Mouse (Mus musculus) heart, postnatal 0 days (tissue): ENCODE measurements around the gene 4931414P19Rik. TPM values are rescaled to one million over a fixed set of nuclear protein-coding genes. Genes with fewer than 3 reads are reported as not detected.

Experiments used
- ATAC-seq: fragments of 200-750 bp; cut with Nextera tagmentation; 2 replicates; pipeline ENCODE4 v1.8.0; 2017; ENCODE audit warnings: low read depth, moderate number of reproducible peaks, moderate library complexity; ENCODE audit not compliant: insufficient read depth
- DNase-seq: peaks from one replicate; pipeline ENCODE4 v3.0.0-alpha.2; 2016; ENCODE audit warnings: low spot score
- H3K27ac ChIP-seq: fragments of 300-500 bp; sonication (generic); 2 replicates; pipeline ENCODE4 v1.5.1; 2014; ENCODE audit warnings: low read depth, mild to moderate bottlenecking
- H3K27me3 ChIP-seq: fragments of 300-500 bp; sonication (generic); 2 replicates; pipeline ENCODE4 v1.6.1; 2014; ENCODE audit warnings: low read length, mixed read lengths; ENCODE audit not compliant: control insufficient read depth, insufficient read depth
- H3K36me3 ChIP-seq: fragments of 300-500 bp; sonication (generic); replicated peaks from 2 replicates; pipeline ENCODE4 v1.6.1; 2014; ENCODE audit warnings: low read length, mixed read lengths; ENCODE audit not compliant: control insufficient read depth, insufficient read depth
- H3K4me1 ChIP-seq: fragments of 300-500 bp; sonication (generic); 2 replicates; pipeline ENCODE4 v1.6.1; 2014; ENCODE audit warnings: antibody characterized with exemption; ENCODE audit not compliant: control insufficient read depth, insufficient read depth
- H3K4me2 ChIP-seq: fragments of 300-500 bp; sonication (generic); 2 replicates; pipeline ENCODE4 v1.6.1; 2014; ENCODE audit warnings: low read depth, mild to moderate bottlenecking, low read length, moderate library complexity
- H3K4me3 ChIP-seq: fragments of 300-500 bp; sonication (generic); 2 replicates; pipeline ENCODE4 v1.5.1; 2014; ENCODE audit warnings: low read depth, low read length
- H3K9ac ChIP-seq: fragments of 300-500 bp; sonication (generic); replicated peaks from 2 replicates; pipeline ENCODE4 v1.6.1; 2014; ENCODE audit warnings: low read depth, low read length, mixed read lengths
- H3K9me3 ChIP-seq: fragments of 300-500 bp; sonication (generic); replicated peaks from 2 replicates; pipeline ENCODE4 v1.6.1; 2016; ENCODE audit warnings: low read length; ENCODE audit not compliant: control insufficient read depth
- CTCF ChIP-seq: IDR thresholded peaks from 2 replicates; pipeline ENCODE4 v1.5.1; 2016; ENCODE audit warnings: antibody characterized with exemption, control low read depth, low read depth
- EP300 ChIP-seq: IDR thresholded peaks from 2 replicates; pipeline ENCODE4 v1.6.1; 2016; ENCODE audit warnings: antibody characterized with exemption, low read depth
- WGBS: fragments of 180-500 bp; shearing (Covaris S2); extraction: QIAGEN DNeasy Blood & Tissue Kit; methylation state at CpG from one replicate; pipeline ENCODE4 v1.1.7; 2014; 5-methylcytosine and 5-hydroxymethylcytosine counted together
- polyA plus RNA-seq: library from polyadenylated mRNA; unstranded; fragments of >200 nt; fragmentation: Nextera tagmentation; extraction: Ambion mirVana; gene quantifications from 2 replicates; pipeline ENCODE4 v1.2.1, GENCODE M21; 2015
- total RNA-seq: library from RNA; depleted of rRNA; stranded (reverse); fragments of >200 nt; gene quantifications from 2 replicates; pipeline ENCODE4 v1.2.3, GENCODE M21; 2014; ENCODE audit warnings: low replicate concordance

4931414P19Rik gene
- total and polyA plus RNA-seq, 2 experiments from 2014 or later: 4.0 to 12.4 TPM

DNA sequence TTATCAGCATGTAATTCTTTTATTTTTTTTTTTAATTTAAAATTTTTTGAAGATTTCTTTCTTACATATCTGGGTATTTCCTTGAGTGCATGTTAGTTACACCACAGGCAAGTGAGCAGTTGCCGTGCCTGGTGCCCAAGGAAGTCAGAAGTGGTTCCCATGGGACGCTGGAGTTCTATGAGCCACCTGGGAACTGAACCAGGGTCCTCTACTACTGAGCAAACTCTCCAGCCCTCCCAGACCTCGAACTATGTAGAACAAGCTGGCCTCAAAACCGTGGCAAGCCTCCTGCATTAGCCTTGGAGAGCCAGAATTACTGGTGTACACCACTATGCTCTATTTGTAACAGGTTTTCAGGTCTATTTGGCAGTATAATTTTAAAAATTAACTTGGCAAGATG lies 3.2 kb downstream of the 4931414P19Rik start:
- no peaks in the 10 kb centered on the region for H3K4me1 ChIP-seq
- H3K27me3 ChIP-seq: no peaks in the 10 kb centered on the region
- 38% methylated on average over 4 of the region's 4 CpGs for WGBS
- H3K4me2 ChIP-seq: peak overlapping the region; percentile 52
- no peaks in the 10 kb centered on the region for H3K9me3 ChIP-seq
- TF ChIP-seq CTCF (no peak), EP300 (no peak)
- peak overlapping the region; percentile 60; the same call in 1 of the 2 replicates for H3K9ac ChIP-seq
- no peak for DNase-seq
- peak overlapping the region; percentile 56 for H3K4me3 ChIP-seq
- no peaks in the 10 kb centered on the region for H3K36me3 ChIP-seq
- peak overlapping the region; percentile 90 for H3K27ac ChIP-seq
- ATAC-seq: 0 out of 2 replicates have a peak, but pooled peaks have one; percentile 5

DNA sequence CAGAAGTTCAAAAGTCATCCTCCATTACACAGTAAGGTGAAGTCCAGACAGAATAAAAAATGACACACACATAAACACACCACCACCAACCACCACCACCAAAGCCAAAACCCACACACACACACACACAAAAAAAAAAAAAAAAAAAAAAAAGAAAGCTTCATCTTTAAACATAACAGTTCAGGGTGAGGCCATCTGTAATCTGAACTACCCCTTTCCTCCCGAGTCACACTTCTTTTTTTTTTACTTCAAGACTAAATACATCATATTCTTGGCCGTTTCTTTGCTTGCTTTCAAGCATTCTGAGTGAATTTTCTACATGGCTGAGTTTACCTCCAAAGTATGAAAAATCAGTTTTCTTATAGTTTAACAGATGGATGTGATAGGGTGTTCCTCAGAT lies 4.2 kb downstream of the 4931414P19Rik start:
- Histone ChIP-seq H3K4me2 (no peak overlapping the region), H3K4me1 (no peaks in the 10 kb centered on the region), H3K27ac (no peak overlapping the region), H3K27me3 (no peaks in the 10 kb centered on the region), H3K9ac (no peak overlapping the region), H3K9me3 (no peaks in the 10 kb centered on the region), H3K36me3 (no peaks in the 10 kb centered on the region), H3K4me3 (no peak overlapping the region)
- 66% methylated on average over 2 of the region's 2 CpGs for WGBS
- DNase-seq: no peak
- no peak for TF ChIP-seq EP300
- no peak for TF ChIP-seq CTCF
- ATAC-seq: no peak

DNA sequence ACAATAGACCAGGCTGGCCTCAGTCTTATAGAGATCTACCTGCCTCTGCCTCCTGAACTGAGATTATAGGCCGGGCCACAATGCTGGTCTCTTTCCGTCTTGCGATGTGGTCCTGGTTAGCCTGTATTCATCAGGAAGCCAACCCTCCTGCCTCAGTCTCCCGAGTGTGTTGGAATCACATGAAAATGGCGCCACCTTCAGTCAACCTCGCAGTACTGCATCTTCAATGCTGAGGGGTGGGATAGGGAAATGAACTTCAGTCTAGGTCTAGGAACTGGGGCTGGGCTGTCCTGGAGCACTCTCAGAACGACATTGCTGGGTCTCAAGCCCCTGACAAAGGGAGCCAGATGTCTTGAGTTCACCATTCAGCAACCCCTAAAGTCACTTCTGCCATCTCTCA lies 8.7 kb downstream of the 4931414P19Rik start:
- Histone ChIP-seq H3K4me1 (peaks cover 11% of the 10 kb centered on the region; the same call in 1 of the 2 replicates), H3K9ac (no peak overlapping the region), H3K27ac (no peak overlapping the region), H3K9me3 (no peaks in the 10 kb centered on the region), H3K27me3 (no peaks in the 10 kb centered on the region), H3K4me2 (no peak overlapping the region), H3K4me3 (no peak overlapping the region), H3K36me3 (no peaks in the 10 kb centered on the region)
- DNase-seq: no peak
- ATAC-seq: no peak
- TF ChIP-seq EP300 (no peak), CTCF (peak; percentile 53)
- 76% methylated on average over 7 of the region's 7 CpGs for WGBS

DNA sequence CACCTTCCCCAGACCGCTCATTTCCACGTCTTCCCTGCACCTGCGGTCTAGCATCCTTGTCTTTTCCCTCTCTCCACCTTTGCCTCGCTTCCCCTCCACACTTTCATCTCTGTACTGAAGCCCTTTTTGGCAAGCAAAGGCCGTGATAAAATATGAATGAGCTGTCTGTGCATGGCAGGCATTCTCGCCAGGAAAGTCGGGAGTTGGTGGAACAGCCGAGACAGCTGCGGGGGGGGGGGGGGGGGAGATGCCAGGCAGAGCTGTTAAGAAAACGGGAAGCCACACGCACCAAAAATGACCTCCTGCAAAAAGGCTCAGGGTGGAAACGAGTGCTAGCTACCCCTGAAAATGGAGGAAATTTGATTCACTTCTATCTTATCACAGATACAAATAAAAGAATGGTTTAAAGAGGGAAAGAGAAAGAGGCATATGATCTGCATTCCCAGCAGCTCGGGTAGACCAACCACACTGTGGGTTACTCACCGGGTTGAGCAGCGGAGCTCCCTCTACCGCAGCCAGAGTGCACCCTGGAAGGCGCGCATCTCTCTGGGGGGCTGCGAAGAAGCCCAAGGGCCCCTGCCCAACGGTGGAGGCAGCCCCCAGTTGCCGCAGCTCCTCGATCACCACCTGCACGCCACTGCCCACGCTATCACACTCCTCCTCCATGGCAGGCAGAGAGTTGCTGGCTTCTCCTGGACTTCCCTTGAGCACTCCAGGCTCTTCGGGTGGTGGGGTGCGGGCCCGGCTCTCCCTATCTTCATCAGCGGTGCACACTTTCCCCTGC lies 11.0 kb downstream of the 4931414P19Rik start:
- H3K27me3 ChIP-seq: no peaks in the 10 kb centered on the region
- peak overlapping the region; percentile 56 for H3K4me2 ChIP-seq
- H3K27ac ChIP-seq: no peak overlapping the region
- no peaks in the 10 kb centered on the region for H3K36me3 ChIP-seq
- H3K9me3 ChIP-seq: no peaks in the 10 kb centered on the region
- TF ChIP-seq CTCF (no peak), EP300 (no peak)
- no peak for ATAC-seq
- 49% methylated on average over 28 of the region's 28 CpGs for WGBS
- peaks cover 11% of the 10 kb centered on the region; the same call in 1 of the 2 replicates for H3K4me1 ChIP-seq
- peak overlapping the region; percentile 1; the same call in 1 of the 2 replicates for H3K4me3 ChIP-seq
- H3K9ac ChIP-seq: no peak overlapping the region; the same call in 1 of the 2 replicates
- peak; percentile 30 for DNase-seq

DNA sequence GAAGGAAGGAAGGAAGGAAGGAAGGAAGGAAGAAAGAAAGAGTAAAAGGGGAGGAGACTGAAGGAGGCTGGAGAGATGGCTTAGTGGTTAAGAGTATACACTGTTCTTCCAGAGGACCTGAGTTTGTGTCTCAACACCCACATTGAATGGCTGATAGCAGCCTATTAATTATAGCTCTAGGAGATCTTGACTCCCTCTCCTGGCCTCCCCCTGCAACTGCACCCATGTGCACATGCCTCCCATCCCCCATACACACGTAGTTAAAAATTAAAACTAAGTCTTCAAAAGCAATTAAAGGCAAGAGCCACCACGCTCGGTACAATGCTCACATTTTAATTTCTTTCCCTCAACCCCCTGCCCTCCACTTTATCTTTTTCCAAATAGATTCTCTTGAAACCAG lies 11.7 kb downstream of the 4931414P19Rik start:
- Histone ChIP-seq H3K36me3 (no peaks in the 10 kb centered on the region), H3K9me3 (no peaks in the 10 kb centered on the region), H3K27ac (no peak overlapping the region), H3K27me3 (no peaks in the 10 kb centered on the region), H3K9ac (no peak overlapping the region), H3K4me3 (no peak overlapping the region), H3K4me1 (peaks cover 12% of the 10 kb centered on the region; the same call in 1 of the 2 replicates), H3K4me2 (no peak overlapping the region)
- 93% methylated on average over 3 of the region's 3 CpGs for WGBS
- TF ChIP-seq EP300 (no peak), CTCF (peak; percentile 23; the same call in 1 of the 2 replicates)
- no peak for ATAC-seq
- no peak for DNase-seq
